Mouse (Mus musculus) myocyte (in vitro differentiated cells): ENCODE results near the gene Bmp6.

ENCODE experiments used
- CEBPB ChIP-seq: IDR thresholded peaks from 2 replicates; pipeline ENCODE4 v1.6.1; 2011; ENCODE audit warnings: mild to moderate bottlenecking, moderate library complexity; ENCODE audit not compliant: poor library complexity, insufficient read depth, severe bottlenecking
- E2F4 ChIP-seq: IDR thresholded peaks from one replicate; pipeline ENCODE4 v1.6.1; 2011; ENCODE audit warnings: mild to moderate bottlenecking, control low read depth, moderate library complexity; ENCODE audit not compliant: insufficient read depth
- MAX ChIP-seq: IDR thresholded peaks from one replicate; pipeline ENCODE4 v1.6.1; 2011; ENCODE audit warnings: low read depth, mild to moderate bottlenecking, control low read depth
- MYOD1 ChIP-seq, 3 experiments: IDR thresholded peaks; one replicate each; pipeline ENCODE4 v1.6.1; 2011; ENCODE audit warnings: control low read depth in 2 of 3, low read depth in 2 of 3, mild to moderate bottlenecking in 2 of 3, moderate library complexity in 1 of 3; ENCODE audit not compliant: insufficient read length in 2 of 3, control insufficient read depth in 1 of 3
- MYOG ChIP-seq, 3 experiments: IDR thresholded peaks; one replicate each; pipeline ENCODE4 v1.6.1; 2011; ENCODE audit warnings: control low read depth in 2 of 3, low read depth in 2 of 3, mild to moderate bottlenecking in 2 of 3; ENCODE audit not compliant: insufficient read length in 2 of 3, control insufficient read depth in 1 of 3, insufficient read depth in 1 of 3
- POLR2A ChIP-seq: IDR thresholded peaks from one replicate; pipeline ENCODE4 v1.6.1; 2011; ENCODE audit warnings: low read depth, mild to moderate bottlenecking, control low read depth, moderate library complexity; ENCODE audit not compliant: insufficient read length
- POLR2AphosphoS2 ChIP-seq: IDR thresholded peaks from one replicate; pipeline ENCODE4 v1.6.1; 2011; ENCODE audit warnings: low read depth, control low read depth; ENCODE audit not compliant: insufficient read length
- SRF ChIP-seq: IDR thresholded peaks from one replicate; pipeline ENCODE4 v1.6.1; 2011; ENCODE audit warnings: low read depth; ENCODE audit not compliant: control insufficient read depth, insufficient read length
- TCF3 ChIP-seq: IDR thresholded peaks from one replicate; pipeline ENCODE4 v1.6.1; 2011; ENCODE audit warnings: low read depth, control low read depth; ENCODE audit not compliant: insufficient read length
- USF1 ChIP-seq: IDR thresholded peaks from one replicate; pipeline ENCODE4 v1.6.1; 2011; ENCODE audit warnings: low read depth, mild to moderate bottlenecking, control low read depth, moderate library complexity

DNA sequence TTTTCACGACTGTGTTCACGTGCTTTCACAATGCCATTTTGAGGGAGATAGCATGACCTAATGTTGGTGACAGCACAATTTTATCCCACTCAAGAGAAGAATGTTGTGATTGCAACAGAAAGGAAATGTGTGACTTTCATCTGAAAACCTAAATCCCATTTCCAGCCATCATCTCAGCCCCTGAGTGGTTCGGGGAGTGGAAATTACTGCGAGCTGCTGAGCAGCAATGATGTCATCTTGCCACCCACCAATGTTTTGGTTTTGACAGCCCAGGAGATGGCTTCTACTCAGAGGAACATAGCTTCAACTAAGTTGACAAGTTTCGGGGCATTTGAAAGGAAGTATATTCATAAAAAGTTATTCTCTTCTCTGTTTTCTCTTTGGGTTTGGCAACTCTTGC, 202.8 kb downstream of the Bmp6 start:
- TF ChIP-seq POLR2A (no peak), TCF3 (no peak), MYOG (IDR thresholded peaks at IDR 0.05; ENCODE audit: control insufficient read depth in 1 of 3, insufficient read depth in 1 of 3, insufficient read length in 2 of 3, low read depth in 2 of 3) (no peak), SRF (no peak), USF1 (no peak), CEBPB (no peak), E2F4 (no peak), MYOD1 (IDR thresholded peaks at IDR 0.05; ENCODE audit: control insufficient read depth in 1 of 3, insufficient read length in 2 of 3, low read depth in 2 of 3) (no peak), POLR2AphosphoS2 (no peak), MAX (no peak)
